Mouse (Mus musculus) c-Kit-positive CD71-negative TER-119-negative erythroid progenitor cells, embryonic 14.5 days (primary cell): ENCODE data around the gene Gm20431.
"Not testable (repeated sequence)": the region's sequence is repeated elsewhere in the genome, so short reads cannot be mapped to it uniquely, and the experiment has no call there.

Experiments
- DNase-seq: peaks from one replicate; pipeline ENCODE4 v3.0.0-alpha.2; 2013; ENCODE audit warnings: low read depth

Gm20431 gene

GRCm38 (mm10) chr2:167659177-167659846 is 2.0 kb downstream of the Gm20431 start:
- DNase-seq, result no peak

DNA sequence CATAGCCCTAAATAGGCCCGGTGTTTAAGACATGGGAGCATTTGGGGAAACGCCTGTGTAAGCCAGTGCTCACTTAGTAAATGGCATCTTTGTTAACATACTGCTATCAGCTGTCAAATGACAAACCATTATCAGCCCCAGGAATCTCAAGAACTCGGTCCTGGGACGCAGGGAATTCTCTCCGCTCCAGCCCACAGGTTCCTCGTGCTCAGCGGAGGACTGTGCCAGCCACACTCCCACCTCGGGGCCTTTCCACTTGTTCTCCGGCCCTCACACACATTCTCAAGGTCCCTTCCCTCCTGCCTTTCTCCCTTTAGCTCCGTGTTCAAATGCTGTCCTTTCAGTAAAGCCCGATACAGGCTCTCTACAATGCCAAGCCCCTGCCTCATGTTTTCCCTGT is 2.6 kb downstream of the Gm20431 start:
- no peak for DNase-seq

DNA sequence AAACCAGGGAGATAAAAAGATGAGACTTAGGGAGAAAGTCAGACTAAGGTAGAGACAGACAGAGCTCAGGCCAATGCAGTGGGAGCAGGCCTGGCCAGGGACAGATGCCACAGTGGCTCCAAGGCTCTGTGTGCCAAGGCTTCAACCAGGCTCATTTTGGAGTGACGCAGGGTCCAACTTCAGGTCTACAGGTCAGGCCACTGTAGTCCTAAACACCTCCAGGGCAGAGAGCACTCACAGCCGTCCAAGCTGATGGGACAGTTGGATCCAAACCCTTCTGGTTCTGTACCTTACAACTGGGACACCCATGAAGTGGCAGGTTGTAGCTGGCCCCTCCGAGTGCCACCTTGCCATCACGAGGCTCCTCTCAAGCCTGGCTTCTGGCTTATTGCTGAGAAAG is 3.3 kb downstream of the Gm20431 start:
- DNase-seq, result no peak

GRCm38 (mm10) chr2:167656629-167657478 is 4.4 kb downstream of the Gm20431 start:
- DNase-seq, result no peak

- DNase-seq, result no peak
These were observed 6.2 kb downstream of the Gm20431 start for GRCm38 (mm10) chr2:167654911-167655600.

- no peak for DNase-seq
These were observed 8.6 kb downstream of the Gm20431 start for GRCm38 (mm10) chr2:167652694-167653093.

GRCm38 (mm10) chr2:167651622-167652021 is 9.7 kb downstream of the Gm20431 start:
- no peak for DNase-seq

DNA sequence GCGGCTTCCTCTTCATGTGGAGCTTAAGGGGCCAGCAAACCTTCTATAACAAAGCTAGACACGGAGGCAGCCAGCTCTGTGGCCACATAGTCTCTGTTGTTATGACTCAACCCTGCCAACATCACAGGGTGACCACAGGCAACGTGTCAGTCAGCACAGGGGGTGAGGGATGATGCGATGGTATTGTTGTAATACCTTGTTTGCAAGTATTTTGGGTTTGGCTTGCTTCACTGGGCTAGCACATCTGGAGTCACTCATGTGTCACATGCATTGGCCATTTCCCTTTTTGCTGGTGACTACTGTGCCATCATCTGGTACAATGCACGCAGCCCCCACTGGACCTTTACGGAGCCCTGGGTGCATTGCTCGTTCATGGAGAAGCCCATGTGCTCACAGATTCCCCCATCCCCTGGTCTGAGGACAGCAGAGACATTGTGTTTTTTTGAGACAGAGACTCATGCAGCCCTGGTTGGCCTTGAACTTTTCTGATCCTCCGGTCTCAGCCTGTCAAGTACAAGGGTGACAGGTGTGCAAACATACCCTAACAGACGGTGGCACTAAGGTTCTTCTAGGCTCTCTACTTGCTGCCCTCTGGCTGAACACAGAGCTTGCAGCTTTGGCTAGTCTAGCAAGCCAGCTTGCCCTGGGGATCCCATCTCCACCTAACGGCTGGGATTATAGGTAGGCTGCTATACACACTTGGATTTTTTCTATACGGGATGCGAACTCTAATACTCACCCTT is 11.8 kb downstream of the Gm20431 start:
- no peak for DNase-seq

- no peak for DNase-seq
These were observed 14.9 kb downstream of the Gm20431 start for GRCm38 (mm10) chr2:167646411-167646810.

GRCm38 (mm10) chr2:167643356-167644052 is 17.8 kb downstream of the Gm20431 start:
- DNase-seq, result not testable (repeated sequence)

DNA sequence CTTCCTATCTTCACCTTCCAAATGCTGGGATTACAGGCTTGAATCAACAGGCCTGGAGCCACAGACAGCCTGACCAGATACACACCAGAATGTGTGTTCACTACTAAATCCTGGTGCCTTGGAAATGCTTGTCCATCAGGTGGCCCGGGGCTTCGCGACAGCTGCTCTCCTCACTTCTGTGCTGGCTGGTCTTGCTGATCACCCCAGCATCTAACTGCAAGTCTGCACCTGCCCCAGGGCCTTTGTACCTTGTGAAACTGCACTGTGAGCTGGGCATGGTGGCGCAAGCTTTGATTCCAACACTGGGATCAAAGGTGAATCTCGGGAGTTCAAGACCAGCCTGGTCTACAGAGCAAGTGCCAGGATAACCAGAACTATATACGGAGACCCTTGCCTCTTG is 19.1 kb downstream of the Gm20431 start:
- DNase-seq, result no peak

DNA sequence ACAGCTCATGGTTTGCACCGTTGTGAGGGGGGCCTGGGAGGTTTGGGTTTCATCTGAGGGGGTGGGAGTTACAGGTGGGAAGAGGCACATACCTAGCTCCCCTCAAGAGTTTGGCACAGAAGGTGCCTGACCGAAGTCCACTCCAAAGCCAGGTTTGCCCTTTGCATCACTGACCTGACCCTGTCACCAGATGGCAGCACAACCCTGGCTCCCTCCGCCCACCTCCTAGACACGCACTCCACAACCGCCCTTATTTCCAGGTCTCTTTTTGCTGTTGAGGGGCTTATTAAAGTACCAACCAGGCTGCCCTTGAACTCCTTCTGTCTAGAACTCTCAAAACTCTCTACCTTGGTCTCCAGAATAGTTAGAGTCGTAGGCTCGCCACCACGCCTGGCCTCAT is 20.0 kb downstream of the Gm20431 start:
- DNase-seq, result peak; percentile 51

DNA sequence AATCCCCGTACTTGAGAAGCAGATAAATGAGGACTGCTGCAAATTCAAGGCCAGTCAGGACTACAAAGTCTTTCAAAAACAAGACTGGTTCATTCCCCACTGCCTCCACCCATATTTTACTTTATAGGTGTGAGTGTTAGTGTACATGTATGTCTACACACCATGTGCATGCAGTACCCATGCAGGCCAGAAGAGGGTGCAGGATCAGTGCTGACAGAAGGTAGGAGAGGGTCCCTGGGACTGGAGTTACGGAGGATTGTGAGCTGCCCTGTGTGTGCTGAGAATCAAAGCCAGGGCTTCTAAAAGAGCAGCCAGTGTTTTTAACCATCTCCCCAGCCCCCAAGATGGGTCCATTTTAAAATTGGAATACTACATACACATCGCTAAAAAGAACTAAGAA is 21.0 kb downstream of the Gm20431 start:
- no peak for DNase-seq

DNA sequence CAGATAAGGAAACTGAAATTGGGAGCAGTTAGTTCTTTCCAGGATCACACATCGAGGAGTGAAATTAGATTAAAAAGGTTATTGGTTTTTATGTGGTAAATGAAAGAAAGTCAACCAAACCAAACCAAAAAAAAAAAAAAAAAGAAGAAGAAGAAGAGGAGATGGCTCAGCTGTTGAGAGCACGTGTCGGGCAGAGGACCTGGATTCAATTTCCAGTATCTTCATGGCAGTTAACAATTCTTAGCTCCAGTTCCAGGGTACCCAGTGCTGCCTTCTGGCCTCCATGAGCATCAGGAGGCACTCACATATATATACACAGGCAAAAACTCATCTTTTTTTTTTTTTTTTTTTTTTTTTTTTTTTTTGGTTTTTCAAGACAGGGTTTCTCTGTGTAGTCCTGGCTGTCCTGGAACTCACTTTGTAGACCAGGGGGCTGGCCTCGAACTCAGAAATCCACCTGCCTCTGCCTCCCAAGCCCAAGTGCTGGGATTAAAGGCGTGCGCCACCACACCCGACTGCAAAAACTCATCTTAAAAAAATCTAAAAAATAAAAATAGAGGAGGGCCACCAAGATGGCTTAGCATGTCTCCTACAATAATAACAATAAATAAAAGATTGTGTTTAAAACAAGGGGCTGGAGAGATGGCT is 26.3 kb downstream of the Gm20431 start:
- DNase-seq, result no peak

DNA sequence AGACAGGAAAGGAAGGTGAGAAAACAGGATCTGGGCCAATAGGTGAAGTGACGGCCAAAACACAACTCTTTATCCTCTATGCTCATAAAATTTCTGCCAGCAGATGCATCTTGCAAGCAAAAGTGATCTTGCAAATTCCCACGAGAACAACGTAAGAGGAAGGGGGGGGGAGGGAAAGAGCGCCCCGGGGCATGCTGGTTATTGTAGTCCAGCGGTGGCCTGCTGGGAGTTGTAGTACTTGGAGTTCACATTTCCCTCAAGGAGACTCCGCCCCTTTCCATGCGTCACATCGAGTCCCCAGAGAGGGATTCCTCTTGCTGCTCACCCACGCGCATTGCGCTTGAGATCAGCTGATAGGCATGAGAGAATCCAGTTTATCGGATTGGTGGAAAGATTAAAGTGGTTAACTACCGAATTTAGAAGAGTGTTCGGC is 26.9 kb downstream of the Gm20431 start:
- peak; percentile 100 for DNase-seq

DNA sequence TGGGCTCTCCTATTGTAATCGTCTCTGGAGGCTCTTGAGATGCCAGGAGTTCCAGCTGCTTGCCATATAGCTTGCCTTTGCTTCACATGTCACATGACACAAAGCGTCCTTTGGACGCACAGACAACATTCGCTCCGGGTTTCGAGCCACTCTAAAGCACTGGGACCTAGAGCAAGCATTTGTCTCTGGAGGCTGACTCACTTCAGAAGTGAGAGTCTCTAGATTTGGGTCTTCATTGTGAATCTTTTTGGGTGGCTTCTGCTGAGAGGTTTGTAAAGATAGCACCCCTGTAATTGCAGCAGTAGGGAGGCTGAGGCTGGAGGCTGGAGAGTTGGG is 27.8 kb downstream of the Gm20431 start:
- DNase-seq, result no peak

GRCm38 (mm10) chr2:167632731-167633536 is 28.4 kb downstream of the Gm20431 start:
- DNase-seq, result no peak

DNA sequence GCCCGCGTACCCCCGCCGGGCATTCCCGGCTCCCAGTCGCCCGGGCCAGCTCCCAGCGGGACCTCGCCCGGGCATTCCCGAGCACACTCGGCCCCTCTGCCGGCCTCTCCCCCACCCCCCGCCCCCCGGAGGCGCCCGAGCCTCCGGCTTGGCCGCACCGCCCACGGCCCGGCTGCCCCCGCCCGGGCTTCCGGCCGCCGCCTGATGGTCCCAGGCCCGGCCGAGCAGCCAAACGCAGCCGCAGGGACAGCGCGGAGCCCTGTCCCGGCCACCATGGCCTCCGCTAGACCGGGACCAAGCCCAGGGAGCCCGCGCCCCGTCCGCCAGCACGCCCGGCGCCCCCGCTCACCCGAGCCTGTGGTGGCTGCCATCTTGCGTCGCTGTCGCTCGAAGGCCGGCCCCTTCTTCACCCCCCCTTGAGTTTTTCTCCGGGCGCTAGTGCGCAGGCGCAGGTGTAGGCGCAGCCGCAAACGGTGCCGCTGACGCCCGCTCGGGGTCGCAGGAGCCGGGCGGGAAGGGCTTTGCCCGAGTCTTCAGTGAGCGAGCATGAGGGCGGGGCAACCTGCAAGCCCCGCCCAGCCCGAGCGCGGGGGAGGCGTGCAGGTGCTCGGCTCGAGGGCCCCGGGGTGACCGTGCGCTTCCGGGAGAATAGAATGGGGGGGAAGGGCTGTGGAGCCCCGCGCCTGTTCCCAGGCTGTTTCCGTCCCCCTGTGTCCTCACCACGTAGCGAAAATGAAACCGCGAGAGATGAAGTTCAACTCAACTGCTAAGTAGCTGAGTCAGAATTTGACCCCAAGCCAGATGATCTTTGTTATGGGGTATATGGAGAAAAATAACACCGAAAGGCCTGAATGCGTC is 29.5 kb downstream of the Gm20431 start, which contains the start of gene Ube2v1:
Ube2v1 (minus strand) TSS at position 505 of the 858 bp plus-strand sequence.
- DNase-seq, result peak; percentile 97

- no peak for DNase-seq
These were observed 30.1 kb downstream of the Gm20431 start for GRCm38 (mm10) chr2:167631181-167631590.
